Mouse (Mus musculus) heart, adult 2 months (tissue): ENCODE results near the gene Adam1a. TPM values are rescaled to one million over a fixed set of nuclear protein-coding genes. Genes with fewer than 3 reads are reported as not detected.

ENCODE experiments used
- DNase-seq, 2 experiments: peaks; one replicate each; pipeline ENCODE4 v3.0.0; 2021
- H3K27ac ChIP-seq: fragments of 200-600 bp; 2 replicates; pipeline ENCODE4 v1.8.1; 2022
- H3K27me3 ChIP-seq: fragments of 200-500 bp; 2 replicates; pipeline ENCODE4 v1.6.1; 2012; ENCODE audit warnings: mild to moderate bottlenecking, low read length, inconsistent platforms, mixed read lengths; ENCODE audit not compliant: control insufficient read depth, insufficient read depth
- H3K36me3 ChIP-seq: fragments of 200-500 bp; 2 replicates; pipeline ENCODE4 v1.6.1; 2012; ENCODE audit warnings: low read length, inconsistent platforms; ENCODE audit not compliant: control insufficient read depth, insufficient read depth
- H3K4me1 ChIP-seq: fragments of 200-500 bp; 2 replicates; pipeline ENCODE4 v1.6.1; 2011; ENCODE audit warnings: low read length; ENCODE audit not compliant: control insufficient read depth, insufficient read depth
- H3K4me3 ChIP-seq: fragments of 200-600 bp; 2 replicates; pipeline ENCODE4 v1.8.1; 2022
- H3K79me2 ChIP-seq: fragments of 200-500 bp; replicated peaks from 2 replicates; pipeline ENCODE4 v1.6.1; 2012; ENCODE audit warnings: mild to moderate bottlenecking, inconsistent platforms, low read length, moderate library complexity, mixed read lengths; ENCODE audit not compliant: control insufficient read depth, insufficient read depth
- H3K9ac ChIP-seq: fragments of 200-500 bp; 2 replicates; pipeline ENCODE4 v1.6.1; 2012; ENCODE audit warnings: low read depth, mild to moderate bottlenecking, control low read depth, inconsistent platforms, low read length, mixed read lengths
- CTCF ChIP-seq: fragments of 200-600 bp; IDR thresholded peaks from 2 replicates; pipeline ENCODE4 v1.8.1; 2022; ENCODE audit warnings: antibody characterized with exemption, mild to moderate bottlenecking, moderate library complexity
- EP300 ChIP-seq: fragments of 200-500 bp; IDR thresholded peaks from 2 replicates; pipeline ENCODE4 v1.6.1; 2011; ENCODE audit warnings: low read depth, low read length, control low read depth; ENCODE audit not compliant: insufficient read depth
- POLR2A ChIP-seq: fragments of 200-500 bp; IDR thresholded peaks from 2 replicates; pipeline ENCODE4 v1.6.1; 2011; ENCODE audit warnings: mild to moderate bottlenecking, low read depth, low read length, control low read depth; ENCODE audit not compliant: insufficient read depth
- WGBS: fragments of 180-500 bp; shearing (Covaris S2); methylation state at CpG from one replicate; pipeline ENCODE4 v1.1.7; 2018; 5-methylcytosine and 5-hydroxymethylcytosine counted together
- intact Hi-C: fragments of 180-260 bp; cut with DNase I; formaldehyde crosslinking; loops from one replicate; pipeline ENCODE4 v1.15.1; 2025
- polyA plus RNA-seq: library from polyadenylated mRNA; depleted of rRNA; stranded (reverse); fragments of >200 nt; gene quantifications from 2 replicates; pipeline ENCODE4 v1.2.3, GENCODE M21; 2012
- total RNA-seq, 2 experiments: library from RNA; stranded (reverse); gene quantifications; 2 replicates each; pipeline ENCODE4 v1.2.3; 2021

Gene Adam1a
- total and polyA plus RNA-seq, 3 experiments = 1.0 to 3.4 (median 2.5) TPM

DNA sequence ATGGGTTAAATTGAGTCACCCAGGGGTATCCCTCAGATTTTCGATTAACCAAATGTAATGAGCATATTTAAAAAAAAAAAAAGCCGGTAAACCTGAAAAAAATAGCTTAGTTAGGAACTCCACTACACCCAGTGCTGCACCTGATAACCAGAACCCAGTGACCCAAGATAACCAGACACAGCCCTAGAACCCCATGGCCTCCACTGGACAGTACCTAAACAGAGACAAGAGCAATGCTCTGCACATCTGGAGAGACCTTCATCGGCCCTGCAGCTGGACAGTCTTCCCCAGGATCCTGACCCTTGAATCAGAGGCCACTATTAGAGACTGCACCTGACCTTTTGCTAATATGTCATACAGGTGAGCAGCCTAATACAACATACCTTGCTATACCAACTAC, 1.8 kb upstream of the Adam1a start:
- Histone ChIP-seq H3K4me1 (peaks cover 4% of the 10 kb centered on the region), H3K36me3 (peaks cover 3% of the 10 kb centered on the region; the same call in 1 of the 2 replicates), H3K27me3 (no peaks in the 10 kb centered on the region), H3K79me2 (no peaks in the 10 kb centered on the region; the same call in none of the 2 replicates), H3K9ac (no peak overlapping the region), H3K27ac (no peak overlapping the region), H3K4me3 (no peak overlapping the region)
- 94% methylated on average over 3 of the region's 3 CpGs for WGBS
- intact Hi-C loops = loop anchor here (5.0 kb wide), 1 partner anchor 150 kb away; the partner anchor contains the start of gene Naa25
- no peak for DNase-seq
- TF ChIP-seq EP300 (no peak), POLR2A (no peak), CTCF (no peak)

DNA sequence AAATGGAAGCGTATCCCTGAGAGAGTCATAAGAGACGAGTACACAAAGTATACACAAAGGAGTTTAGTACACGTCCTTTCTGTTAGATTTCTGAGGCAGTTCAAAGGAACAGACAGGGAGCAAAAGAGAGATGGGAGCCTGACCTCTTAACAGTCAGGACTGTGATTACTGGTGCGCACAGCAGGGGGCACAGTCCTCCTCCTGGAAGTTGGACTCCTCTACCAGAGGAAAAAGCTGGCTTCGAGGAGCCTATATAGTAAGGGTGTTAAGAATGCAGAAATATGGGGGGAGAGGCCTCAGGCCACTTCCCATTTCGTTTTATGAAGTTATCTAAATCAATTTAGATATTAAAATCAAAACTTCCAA, 1.2 kb upstream of the Adam1a start:
- peak; percentile 41 to 48 for DNase-seq
- Histone ChIP-seq H3K27me3 (no peaks in the 10 kb centered on the region), H3K79me2 (no peaks in the 10 kb centered on the region; the same call in none of the 2 replicates), H3K36me3 (peaks cover 3% of the 10 kb centered on the region; the same call in 1 of the 2 replicates), H3K9ac (no peak overlapping the region), H3K4me3 (peak overlapping the region; percentile 79), H3K27ac (peak overlapping the region; percentile 99), H3K4me1 (peaks cover 4% of the 10 kb centered on the region)
- TF ChIP-seq EP300 (peak; percentile 43; the same call in 1 of the 2 replicates), CTCF (peak; percentile 75), POLR2A (no peak)
- intact Hi-C loops = loop anchor here (1.0 to 5.0 kb wide), 3 partner anchors 18 to 149 kb away; partner anchors contain the start of gene Naa25
- WGBS = 10% methylated on average over 6 of the region's 6 CpGs

- Histone ChIP-seq H3K27ac (peak within 1 kb of the TSS; percentile 99), H3K4me3 (peak within 1 kb of the TSS; percentile 79), H3K9ac (peak within 1 kb of the TSS; percentile 87), H3K36me3 (peaks cover 3% of the 10 kb centered on the region; the same call in 1 of the 2 replicates), H3K4me1 (peaks cover 4% of the 10 kb centered on the region), H3K27me3 (no peaks in the 10 kb centered on the region), H3K79me2 (no peaks in the 10 kb centered on the region; the same call in none of the 2 replicates)
- WGBS = under 1% methylated on average over 55 of the region's 55 CpGs
- peak; percentile 55; the same call in 1 of the 2 replicates for TF ChIP-seq EP300
- TF ChIP-seq POLR2A = peak; percentile 85
- TF ChIP-seq CTCF = no peak
- intact Hi-C loops = loop anchor here (1.0 to 5.0 kb wide), 3 partner anchors 18 to 149 kb away; partner anchors contain the start of gene Naa25
- peak; percentile 96 to 100 for DNase-seq
Observed at GRCm38 (mm10) chr5:121545793-121546529, 679 bp upstream of the Adam1a start, which contains the start of gene Mapkapk5. Mapkapk5 (minus strand) TSS chr5:121545905.

DNA sequence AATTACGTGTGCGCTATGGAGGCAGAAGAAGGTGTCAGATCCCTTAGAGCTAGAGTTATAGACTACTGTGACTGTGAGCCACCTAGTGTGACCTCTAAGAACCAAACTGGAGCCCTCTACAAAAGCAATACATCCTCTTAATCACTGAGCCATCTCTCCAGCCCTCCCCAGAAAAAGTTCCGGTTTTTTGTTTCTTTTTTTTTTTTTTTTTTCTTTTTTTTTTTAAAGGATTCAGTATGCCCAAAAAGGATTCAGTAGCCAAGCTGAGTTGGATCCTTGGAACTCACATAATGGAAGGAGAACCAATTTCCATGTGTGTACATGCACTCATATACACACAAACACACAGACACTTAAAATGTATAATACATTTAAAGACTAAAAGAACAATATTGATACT, 1.9 kb downstream of the Adam1a start:
- Histone ChIP-seq H3K27ac (no peak overlapping the region), H3K9ac (no peak overlapping the region), H3K27me3 (no peaks in the 10 kb centered on the region), H3K79me2 (no peaks in the 10 kb centered on the region; the same call in none of the 2 replicates), H3K4me3 (no peak overlapping the region), H3K36me3 (peaks cover 3% of the 10 kb centered on the region; the same call in 1 of the 2 replicates), H3K4me1 (peaks cover 4% of the 10 kb centered on the region)
- 65% methylated on average over 3 of the region's 3 CpGs for WGBS
- intact Hi-C loops = no loop called here
- DNase-seq = no peak
- TF ChIP-seq EP300 (no peak), CTCF (no peak), POLR2A (no peak)

- WGBS = 79% methylated on average over 7 of the region's 7 CpGs
- Histone ChIP-seq H3K4me1 (peaks cover 4% of the 10 kb centered on the region), H3K79me2 (no peaks in the 10 kb centered on the region; the same call in none of the 2 replicates), H3K4me3 (no peak overlapping the region), H3K27me3 (no peaks in the 10 kb centered on the region), H3K36me3 (peaks cover 3% of the 10 kb centered on the region; the same call in 1 of the 2 replicates), H3K27ac (no peak overlapping the region), H3K9ac (no peak overlapping the region)
- intact Hi-C loops = no loop called here
- no peak for DNase-seq
- TF ChIP-seq POLR2A (no peak), CTCF (no peak), EP300 (no peak)
Observed at GRCm38 (mm10) chr5:121541235-121541634, 4.0 kb downstream of the Adam1a start.
